Mouse (Mus musculus): ENCODE data around the gene Rnaseh2b. TPM values are rescaled to one million over a fixed set of nuclear protein-coding genes. Genes with fewer than 3 reads are reported as not detected.

The Rnaseh2b gene
- polyA plus RNA-seq, 1 experiment from 2014 or later = 59.6 TPM

- no peak overlapping the region for H3K4me3 ChIP-seq (ENCODE audit: low read depth, low read length)
- no peaks in the 10 kb centered on the region for H3K4me1 ChIP-seq (ENCODE audit: control insufficient read depth, insufficient read depth, low read length)
- no peaks in the 10 kb centered on the region for H3K36me3 ChIP-seq (ENCODE audit: control insufficient read depth, insufficient read depth, low read length)
- 90% methylated on average over 1 of the region's 1 CpGs for WGBS
- no peak for DNase-seq (ENCODE audit: low spot score)
- no peaks in the 10 kb centered on the region for H3K9me3 ChIP-seq (ENCODE audit: control insufficient read depth, low read length)
- ATAC-seq (ENCODE audit: insufficient read depth, low FRiP score, low TSS enrichment) = no peak
- H3K27ac ChIP-seq (ENCODE audit: low read depth, low read length) = no peak overlapping the region
- H3K4me2 ChIP-seq (ENCODE audit: low read depth) = no peak overlapping the region
- H3K9ac ChIP-seq (ENCODE audit: low read length) = no peak overlapping the region
- H3K27me3 ChIP-seq (ENCODE audit: control insufficient read depth, insufficient read depth, low read length) = no peaks in the 10 kb centered on the region
Measured at GRCm38 (mm10) chr14:62298808-62299207, 6.4 kb downstream of the Rnaseh2b start.

- no peaks in the 10 kb centered on the region for H3K27me3 ChIP-seq (ENCODE audit: control insufficient read depth, insufficient read depth, low read length)
- no peak overlapping the region for H3K27ac ChIP-seq (ENCODE audit: low read depth, low read length)
- H3K4me3 ChIP-seq (ENCODE audit: low read depth, low read length) = no peak overlapping the region
- 89% methylated on average over 3 of the region's 3 CpGs for WGBS
- no peak overlapping the region for H3K9ac ChIP-seq (ENCODE audit: low read length)
- no peak overlapping the region for H3K4me2 ChIP-seq (ENCODE audit: low read depth)
- H3K36me3 ChIP-seq (ENCODE audit: control insufficient read depth, insufficient read depth, low read length) = no peaks in the 10 kb centered on the region
- no peaks in the 10 kb centered on the region for H3K4me1 ChIP-seq (ENCODE audit: control insufficient read depth, insufficient read depth, low read length)
- no peaks in the 10 kb centered on the region for H3K9me3 ChIP-seq (ENCODE audit: control insufficient read depth, low read length)
- ATAC-seq (ENCODE audit: insufficient read depth, low FRiP score, low TSS enrichment) = no peak
- no peak for DNase-seq (ENCODE audit: low spot score)
Measured at GRCm38 (mm10) chr14:62300031-62300430, 7.6 kb downstream of the Rnaseh2b start.

GRCm38 (mm10) chr14:62307555-62307954 lies 15.2 kb downstream of the Rnaseh2b start:
- H3K4me2 ChIP-seq (ENCODE audit: low read depth) = no peak overlapping the region
- no peak overlapping the region for H3K9ac ChIP-seq (ENCODE audit: low read length)
- DNase-seq (ENCODE audit: low spot score) = no peak
- no peaks in the 10 kb centered on the region for H3K36me3 ChIP-seq (ENCODE audit: control insufficient read depth, insufficient read depth, low read length)
- WGBS = 95% methylated on average over 1 of the region's 1 CpGs
- H3K9me3 ChIP-seq (ENCODE audit: control insufficient read depth, low read length) = no peaks in the 10 kb centered on the region
- no peak overlapping the region for H3K4me3 ChIP-seq (ENCODE audit: low read depth, low read length)
- ATAC-seq (ENCODE audit: insufficient read depth, low FRiP score, low TSS enrichment) = no peak
- no peak overlapping the region for H3K27ac ChIP-seq (ENCODE audit: low read depth, low read length)
- H3K4me1 ChIP-seq (ENCODE audit: control insufficient read depth, insufficient read depth, low read length) = no peaks in the 10 kb centered on the region
- no peaks in the 10 kb centered on the region for H3K27me3 ChIP-seq (ENCODE audit: control insufficient read depth, insufficient read depth, low read length)

- no peak for DNase-seq (ENCODE audit: low spot score)
Measured at GRCm38 (mm10) chr14:62309026-62309425, 16.6 kb downstream of the Rnaseh2b start.

GRCm38 (mm10) chr14:62311672-62312071 lies 19.3 kb downstream of the Rnaseh2b start:
- no peak for DNase-seq (ENCODE audit: low spot score)
- Histone ChIP-seq H3K36me3 (ENCODE audit: control insufficient read depth, insufficient read depth, low read length) (no peaks in the 10 kb centered on the region), H3K9me3 (ENCODE audit: control insufficient read depth, low read length) (no peaks in the 10 kb centered on the region), H3K27me3 (ENCODE audit: control insufficient read depth, insufficient read depth, low read length) (no peaks in the 10 kb centered on the region), H3K4me2 (ENCODE audit: low read depth) (no peak overlapping the region), H3K4me1 (ENCODE audit: control insufficient read depth, insufficient read depth, low read length) (no peaks in the 10 kb centered on the region), H3K27ac (ENCODE audit: low read depth, low read length) (no peak overlapping the region), H3K4me3 (ENCODE audit: low read depth, low read length) (no peak overlapping the region), H3K9ac (ENCODE audit: low read length) (no peak overlapping the region)
- no peak for ATAC-seq (ENCODE audit: insufficient read depth, low FRiP score, low TSS enrichment)
- WGBS = 100% methylated on average over 1 of the region's 1 CpGs

More at GRCm38 (mm10) chr14:62309026-62309425, 16.6 kb downstream of the Rnaseh2b start:
- H3K4me1 ChIP-seq (ENCODE audit: control insufficient read depth, insufficient read depth, low read length) = no peaks in the 10 kb centered on the region
- no peaks in the 10 kb centered on the region for H3K27me3 ChIP-seq (ENCODE audit: control insufficient read depth, insufficient read depth, low read length)
- WGBS = 51% methylated on average over 2 of the region's 2 CpGs
- no peaks in the 10 kb centered on the region for H3K36me3 ChIP-seq (ENCODE audit: control insufficient read depth, insufficient read depth, low read length)
- ATAC-seq (ENCODE audit: insufficient read depth, low FRiP score, low TSS enrichment) = no peak
- H3K4me3 ChIP-seq (ENCODE audit: low read depth, low read length) = no peak overlapping the region
- H3K4me2 ChIP-seq (ENCODE audit: low read depth) = no peak overlapping the region
- H3K9me3 ChIP-seq (ENCODE audit: control insufficient read depth, low read length) = no peaks in the 10 kb centered on the region
- H3K27ac ChIP-seq (ENCODE audit: low read depth, low read length) = no peak overlapping the region
- H3K9ac ChIP-seq (ENCODE audit: low read length) = no peak overlapping the region

GRCm38 (mm10) chr14:62322581-62323344 lies 30.4 kb downstream of the Rnaseh2b start:
- H3K27me3 ChIP-seq (ENCODE audit: control insufficient read depth, insufficient read depth, low read length) = no peaks in the 10 kb centered on the region
- no peaks in the 10 kb centered on the region for H3K4me1 ChIP-seq (ENCODE audit: control insufficient read depth, insufficient read depth, low read length)
- no peaks in the 10 kb centered on the region for H3K36me3 ChIP-seq (ENCODE audit: control insufficient read depth, insufficient read depth, low read length)
- H3K4me2 ChIP-seq (ENCODE audit: low read depth) = no peak overlapping the region
- H3K9ac ChIP-seq (ENCODE audit: low read length) = no peak overlapping the region
- H3K27ac ChIP-seq (ENCODE audit: low read depth, low read length) = no peak overlapping the region
- H3K9me3 ChIP-seq (ENCODE audit: control insufficient read depth, low read length) = no peaks in the 10 kb centered on the region
- ATAC-seq (ENCODE audit: insufficient read depth, low FRiP score, low TSS enrichment) = no peak
- H3K4me3 ChIP-seq (ENCODE audit: low read depth, low read length) = no peak overlapping the region
- WGBS = 61% methylated on average over 6 of the region's 6 CpGs
- no peak for DNase-seq (ENCODE audit: low spot score)

- no peak overlapping the region for H3K4me2 ChIP-seq (ENCODE audit: low read depth)
- no peak overlapping the region for H3K27ac ChIP-seq (ENCODE audit: low read depth, low read length)
- DNase-seq (ENCODE audit: low spot score) (no peak), ATAC-seq (ENCODE audit: insufficient read depth, low FRiP score, low TSS enrichment) (no peak)
- 89% methylated on average over 5 of the region's 5 CpGs for WGBS
- no peaks in the 10 kb centered on the region for H3K27me3 ChIP-seq (ENCODE audit: control insufficient read depth, insufficient read depth, low read length)
- no peaks in the 10 kb centered on the region for H3K36me3 ChIP-seq (ENCODE audit: control insufficient read depth, insufficient read depth, low read length)
- H3K9me3 ChIP-seq (ENCODE audit: control insufficient read depth, low read length) = no peaks in the 10 kb centered on the region
- H3K4me1 ChIP-seq (ENCODE audit: control insufficient read depth, insufficient read depth, low read length) = no peaks in the 10 kb centered on the region
- H3K9ac ChIP-seq (ENCODE audit: low read length) = no peak overlapping the region
- no peak overlapping the region for H3K4me3 ChIP-seq (ENCODE audit: low read depth, low read length)
Measured at GRCm38 (mm10) chr14:62323457-62323856, 31.1 kb downstream of the Rnaseh2b start.

GRCm38 (mm10) chr14:62324943-62325342 lies 32.6 kb downstream of the Rnaseh2b start:
- Histone ChIP-seq H3K27ac (ENCODE audit: low read depth, low read length) (no peak overlapping the region), H3K4me2 (ENCODE audit: low read depth) (no peak overlapping the region), H3K9me3 (ENCODE audit: control insufficient read depth, low read length) (no peaks in the 10 kb centered on the region), H3K9ac (ENCODE audit: low read length) (no peak overlapping the region), H3K27me3 (ENCODE audit: control insufficient read depth, insufficient read depth, low read length) (no peaks in the 10 kb centered on the region), H3K4me1 (ENCODE audit: control insufficient read depth, insufficient read depth, low read length) (no peaks in the 10 kb centered on the region), H3K4me3 (ENCODE audit: low read depth, low read length) (no peak overlapping the region), H3K36me3 (ENCODE audit: control insufficient read depth, insufficient read depth, low read length) (no peaks in the 10 kb centered on the region)
- ATAC-seq (ENCODE audit: insufficient read depth, low FRiP score, low TSS enrichment) (no peak), DNase-seq (ENCODE audit: low spot score) (no peak)
- WGBS = 86% methylated on average over 5 of the region's 5 CpGs

- Histone ChIP-seq H3K27ac (ENCODE audit: low read depth, low read length) (no peak overlapping the region), H3K27me3 (ENCODE audit: control insufficient read depth, insufficient read depth, low read length) (no peaks in the 10 kb centered on the region), H3K4me3 (ENCODE audit: low read depth, low read length) (no peak overlapping the region), H3K9ac (ENCODE audit: low read length) (no peak overlapping the region), H3K4me2 (ENCODE audit: low read depth) (no peak overlapping the region), H3K36me3 (ENCODE audit: control insufficient read depth, insufficient read depth, low read length) (no peaks in the 10 kb centered on the region), H3K4me1 (ENCODE audit: control insufficient read depth, insufficient read depth, low read length) (no peaks in the 10 kb centered on the region), H3K9me3 (ENCODE audit: control insufficient read depth, low read length) (no peaks in the 10 kb centered on the region)
- 87% methylated on average over 3 of the region's 3 CpGs for WGBS
- ATAC-seq (ENCODE audit: insufficient read depth, low FRiP score, low TSS enrichment) = no peak
- no peak for DNase-seq (ENCODE audit: low spot score)
Measured at GRCm38 (mm10) chr14:62326026-62326425, 33.6 kb downstream of the Rnaseh2b start.

Data from neural tube, embryonic 11.5 days (tissue).